Mouse (Mus musculus) CH12.LX (cell line): ENCODE results near the gene Fxyd3.

Experiments
- CTCF ChIP-seq, 2 experiments: IDR thresholded peaks in 1 of 2; conservative IDR thresholded peaks in 1 of 2; 2 replicates each; pipeline ENCODE4 v1.5.1; 2011 to 2012; ENCODE audit warnings: low read depth in 2 of 2, low read length in 2 of 2, improper control_type of control experiment in 1 of 2, inconsistent platforms in 1 of 2, mild to moderate bottlenecking in 1 of 2, moderate library complexity in 1 of 2
- EP300 ChIP-seq: IDR thresholded peaks from 2 replicates; pipeline ENCODE4 v1.6.1; 2011; ENCODE audit warnings: low read length, improper control_type of control experiment
- GABPA ChIP-seq: IDR thresholded peaks from 2 replicates; pipeline ENCODE4 v1.6.1; 2012; ENCODE audit warnings: low read depth, low read length, improper control_type of control experiment, inconsistent platforms; ENCODE audit not compliant: insufficient replicate concordance
- HCFC1 ChIP-seq: IDR thresholded peaks from 2 replicates; pipeline ENCODE4 v1.6.1; 2012; ENCODE audit warnings: low read depth, mild to moderate bottlenecking, inconsistent platforms, low read length, improper control_type of control experiment
- JUN ChIP-seq: IDR thresholded peaks from 2 replicates; pipeline ENCODE4 v1.6.1; 2011; ENCODE audit warnings: low read depth, mild to moderate bottlenecking, low read length, improper control_type of control experiment, moderate library complexity; ENCODE audit not compliant: insufficient read depth
- MAFK ChIP-seq: IDR thresholded peaks from 2 replicates; pipeline ENCODE4 v1.6.1; 2011; ENCODE audit warnings: low read length, improper control_type of control experiment; ENCODE audit not compliant: insufficient replicate concordance
- MYC ChIP-seq: IDR thresholded peaks from 2 replicates; pipeline ENCODE4 v1.6.1; 2011; ENCODE audit warnings: low read depth, mild to moderate bottlenecking, improper control_type of control experiment, low read length
- PAX5 ChIP-seq: IDR thresholded peaks from 2 replicates; pipeline ENCODE4 v1.6.1; 2012; ENCODE audit warnings: low read length, inconsistent platforms, mixed read lengths
- POLR2A ChIP-seq: IDR thresholded peaks from 2 replicates; pipeline ENCODE4 v1.6.1; 2011; ENCODE audit warnings: low read depth, mild to moderate bottlenecking, improper control_type of control experiment, low read length
- SIN3A ChIP-seq: IDR thresholded peaks from 2 replicates; pipeline ENCODE4 v1.6.1; 2012; ENCODE audit warnings: low read length, improper control_type of control experiment, inconsistent platforms
- ZMIZ1 ChIP-seq: IDR thresholded peaks from 2 replicates; pipeline ENCODE4 v1.6.1; 2012; ENCODE audit warnings: low read depth, mild to moderate bottlenecking, inconsistent platforms, low read length, improper control_type of control experiment

DNA sequence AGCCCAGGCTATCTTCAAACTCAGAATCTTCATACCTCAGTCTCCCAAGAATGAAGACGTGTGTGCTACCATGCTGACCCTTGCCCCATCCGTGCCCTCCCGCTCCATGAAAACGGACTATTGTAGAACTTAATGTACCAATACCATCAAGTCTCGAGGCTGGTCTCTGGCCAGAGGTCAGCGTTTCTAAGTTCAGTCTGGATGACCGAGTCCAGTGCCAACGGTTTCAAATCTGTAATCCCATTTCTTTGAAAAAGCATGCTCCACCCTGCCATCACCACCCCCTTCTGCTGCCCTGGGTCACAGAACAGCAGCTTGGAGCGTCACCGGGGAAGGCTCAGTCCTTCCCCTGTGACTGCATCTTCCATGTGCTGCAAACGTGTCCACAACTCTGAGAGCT lies 31.3 kb upstream of the Fxyd3 start:
- TF ChIP-seq POLR2A = no peak
- TF ChIP-seq EP300 = no peak
- TF ChIP-seq SIN3A = no peak
- TF ChIP-seq PAX5 = no peak
- no peak for TF ChIP-seq MYC
- no peak for TF ChIP-seq CTCF (conservative IDR thresholded peaks at IDR 0.05 in 1 of 2, IDR thresholded peaks at IDR 0.05 in 1 of 2; ENCODE audit: low read depth in 2 of 2, low read length in 2 of 2)
- no peak for TF ChIP-seq HCFC1
- no peak for TF ChIP-seq MAFK
- TF ChIP-seq JUN = no peak
- TF ChIP-seq GABPA = no peak
- no peak for TF ChIP-seq ZMIZ1
